Mouse (Mus musculus) G1E (cell line): ENCODE data around the gene Sppl2a. TPM values are rescaled to one million over a fixed set of nuclear protein-coding genes. Genes with fewer than 3 reads are reported as not detected.

Experiments
- ATAC-seq: 2 replicates; pipeline ENCODE4 v1.8.0; 2016; ENCODE audit warnings: mild to moderate bottlenecking; ENCODE audit not compliant: insufficient number of reproducible peaks, poor library complexity, low FRiP score, severe bottlenecking; ENCODE audit errors: extremely low read depth
- DNase-seq: peaks from one replicate; pipeline ENCODE4 v3.0.0; 2012; ENCODE audit warnings: low spot score
- H3K27me3 ChIP-seq: 2 replicates; pipeline ENCODE4 v1.6.1; 2012; ENCODE audit warnings: mild to moderate bottlenecking, low read length, inconsistent platforms; ENCODE audit not compliant: insufficient read depth
- H3K36me3 ChIP-seq: replicated peaks from 2 replicates; pipeline ENCODE3; 2012; ENCODE audit warnings: mild to moderate bottlenecking, inconsistent platforms
- H3K4me1 ChIP-seq: 2 replicates; pipeline ENCODE4 v1.6.1; 2012; ENCODE audit warnings: low read depth, low read length, inconsistent platforms, mixed read lengths; ENCODE audit not compliant: insufficient read depth
- H3K4me3 ChIP-seq: 2 replicates; pipeline ENCODE4 v1.5.1; 2012; ENCODE audit warnings: low read depth, mild to moderate bottlenecking, inconsistent platforms, low read length, moderate library complexity, mixed read lengths
- H3K9me3 ChIP-seq: replicated peaks from 2 replicates; pipeline ENCODE4 v1.6.1; 2012; ENCODE audit warnings: inconsistent platforms
- CTCF ChIP-seq: IDR thresholded peaks from 2 replicates; pipeline ENCODE4 v1.5.1; 2012; ENCODE audit warnings: low read depth, low read length, inconsistent platforms, mixed read lengths
- GATA1 ChIP-seq: IDR thresholded peaks from 2 replicates; pipeline ENCODE4 v1.6.1; 2012; ENCODE audit warnings: borderline replicate concordance, low read length, inconsistent platforms, mixed read lengths
- GATA2 ChIP-seq: IDR thresholded peaks from 2 replicates; pipeline ENCODE4 v1.6.1; 2012; ENCODE audit warnings: low read depth, low read length, inconsistent platforms, borderline replicate concordance
- POLR2AphosphoS5 ChIP-seq: IDR thresholded peaks from 2 replicates; pipeline ENCODE4 v1.6.1; 2012; ENCODE audit warnings: low read depth, low read length, inconsistent platforms; ENCODE audit not compliant: insufficient replicate concordance
- TAL1 ChIP-seq: conservative IDR thresholded peaks from 2 replicates; pipeline ENCODE4 v1.6.1; 2012; ENCODE audit warnings: low read depth, low read length, inconsistent platforms, mixed read lengths
- polyA plus RNA-seq: library from polyadenylated mRNA; stranded (reverse); fragments of >175 nt; gene quantifications from 2 replicates; pipeline ENCODE4 v1.2.3, GENCODE M21; 2012
- total RNA-seq, 2 experiments: library from RNA; stranded (forward) in 1 of 2; stranded (reverse) in 1 of 2; fragments of 200-1000 nt in 1 of 2; fragments of >200 nt in 1 of 2; fragmentation: Nextera tagmentation in 1 of 2; gene quantifications; 2 replicates each; pipeline ENCODE4 v1.2.3; 2014 to 2017

The Sppl2a gene
- total and polyA plus RNA-seq, 3 experiments = 6.4 to 63.4 (median 49.0) TPM

- ATAC-seq = no peak
- no peak for DNase-seq
- H3K4me3 ChIP-seq = no peak overlapping the region
- H3K4me1 ChIP-seq = no peaks in the 10 kb centered on the region
- H3K27me3 ChIP-seq = no peaks in the 10 kb centered on the region
- H3K36me3 ChIP-seq = peaks cover 65% of the 10 kb centered on the region
- TF ChIP-seq CTCF (no peak), GATA1 (no peak), TAL1 (no peak), POLR2AphosphoS5 (no peak), GATA2 (no peak)
- H3K9me3 ChIP-seq = no peaks in the 10 kb centered on the region
Measured at GRCm38 (mm10) chr2:126914096-126914495, 18.9 kb downstream of the Sppl2a start.

GRCm38 (mm10) chr2:126904162-126904561, 28.9 kb downstream of the Sppl2a start:
- peaks cover 3% of the 10 kb centered on the region; the same call in 1 of the 2 replicates for H3K4me1 ChIP-seq
- H3K4me3 ChIP-seq = no peak overlapping the region
- no peaks in the 10 kb centered on the region for H3K27me3 ChIP-seq
- TF ChIP-seq CTCF = no peak
- TF ChIP-seq GATA1 = no peak
- DNase-seq = no peak
- no peak for ATAC-seq
- peaks cover 55% of the 10 kb centered on the region for H3K36me3 ChIP-seq
- H3K9me3 ChIP-seq = no peaks in the 10 kb centered on the region

- H3K27me3 ChIP-seq = no peaks in the 10 kb centered on the region
- no peak overlapping the region for H3K4me3 ChIP-seq
- H3K9me3 ChIP-seq = no peaks in the 10 kb centered on the region
- H3K36me3 ChIP-seq = peaks cover 59% of the 10 kb centered on the region
- ATAC-seq (no peak), DNase-seq (no peak)
- H3K4me1 ChIP-seq = no peaks in the 10 kb centered on the region
- TF ChIP-seq CTCF (no peak), GATA1 (no peak), TAL1 (no peak), GATA2 (no peak), POLR2AphosphoS5 (no peak)
Measured at GRCm38 (mm10) chr2:126897511-126897910, 35.5 kb downstream of the Sppl2a start.

- H3K4me3 ChIP-seq = no peak overlapping the region
- no peak for ATAC-seq
- DNase-seq = no peak
- no peaks in the 10 kb centered on the region for H3K9me3 ChIP-seq
- no peaks in the 10 kb centered on the region for H3K4me1 ChIP-seq
- H3K36me3 ChIP-seq = peaks cover 57% of the 10 kb centered on the region
- TF ChIP-seq POLR2AphosphoS5 (no peak), CTCF (no peak), GATA2 (no peak), TAL1 (no peak), GATA1 (no peak)
- H3K27me3 ChIP-seq = no peaks in the 10 kb centered on the region
Measured at GRCm38 (mm10) chr2:126896941-126897340, 36.1 kb downstream of the Sppl2a start.

GRCm38 (mm10) chr2:126894245-126894644, 38.8 kb downstream of the Sppl2a start:
- peaks cover 50% of the 10 kb centered on the region for H3K36me3 ChIP-seq
- H3K4me1 ChIP-seq = no peaks in the 10 kb centered on the region
- no peaks in the 10 kb centered on the region for H3K9me3 ChIP-seq
- no peaks in the 10 kb centered on the region for H3K27me3 ChIP-seq
- ATAC-seq (no peak), DNase-seq (no peak)
- H3K4me3 ChIP-seq = no peak overlapping the region
- TF ChIP-seq GATA1 (no peak), CTCF (no peak), POLR2AphosphoS5 (no peak), GATA2 (no peak), TAL1 (no peak)

GRCm38 (mm10) chr2:126892316-126892715, 40.7 kb downstream of the Sppl2a start:
- H3K36me3 ChIP-seq = peaks cover 42% of the 10 kb centered on the region
- no peak for TF ChIP-seq POLR2AphosphoS5
- TF ChIP-seq TAL1 = no peak
- TF ChIP-seq GATA1 = no peak
- TF ChIP-seq CTCF = no peak
- no peak for TF ChIP-seq GATA2
- no peak overlapping the region for H3K4me3 ChIP-seq
- no peak for ATAC-seq
- no peaks in the 10 kb centered on the region for H3K27me3 ChIP-seq
- DNase-seq = no peak
- no peaks in the 10 kb centered on the region for H3K9me3 ChIP-seq
- H3K4me1 ChIP-seq = no peaks in the 10 kb centered on the region
